Mouse (Mus musculus) lung, postnatal 0 days (tissue): ENCODE measurements around the gene Rab11fip5.

ENCODE experiments used
- CTCF ChIP-seq: IDR thresholded peaks from 2 replicates; pipeline ENCODE4 v1.5.1; 2016; ENCODE audit warnings: antibody characterized with exemption, mild to moderate bottlenecking
- EP300 ChIP-seq: IDR thresholded peaks from 2 replicates; pipeline ENCODE4 v1.6.1; 2016; ENCODE audit warnings: antibody characterized with exemption, mild to moderate bottlenecking, control low read depth

GRCm38 (mm10) chr6:85353706-85354105, 20.7 kb downstream of the Rab11fip5 start:
- TF ChIP-seq EP300 (no peak), CTCF (peak; percentile 29; the same call in 1 of the 2 replicates)
